Comparison of ENCODE assay signal across 16 mouse cellular contexts in genomic region chr13:96346581-96346980, GRCm38 (mm10).
"Had no signal": no experiment of that assay in that cellular context is flagged by ENCODE, and none has a peak within 500 bp of the region (broad histone marks: within the 10 kb centered on the region; RNA-seq: fewer than 3 reads in every experiment).

No protein-coding gene starts in this region.

- H3K4me2 ChIP-seq: kidney, embryonic 15.5 days; limb, embryonic 12.5 days; liver, embryonic 13.5 days; lung, embryonic 15.5 days; neural tube, embryonic 15.5 days; stomach, embryonic 15.5 days had no signal

- H3K27ac ChIP-seq: kidney, embryonic 15.5 days; limb, embryonic 12.5 days; liver, embryonic 13.5 days; lung, embryonic 15.5 days; midbrain, embryonic 10.5 days; neural tube, embryonic 15.5 days; stomach, embryonic 15.5 days had no signal

- H3K36me3 ChIP-seq: kidney, embryonic 15.5 days; limb, embryonic 12.5 days; liver, embryonic 13.5 days; lung, embryonic 15.5 days; midbrain, embryonic 10.5 days; neural tube, embryonic 15.5 days; stomach, embryonic 15.5 days had no signal

- H3K9me3 ChIP-seq: kidney, embryonic 15.5 days; liver, embryonic 13.5 days; lung, embryonic 15.5 days; midbrain, embryonic 10.5 days; neural tube, embryonic 15.5 days; stomach, embryonic 15.5 days had no signal

- H3K9ac ChIP-seq: kidney, embryonic 15.5 days; limb, embryonic 12.5 days; liver, embryonic 13.5 days; liver, postnatal 0 days; lung, embryonic 15.5 days; neural tube, embryonic 15.5 days; stomach, embryonic 15.5 days had no signal

- H3K4me1 ChIP-seq: kidney, embryonic 15.5 days; limb, embryonic 12.5 days; liver, embryonic 13.5 days; lung, embryonic 15.5 days; neural tube, embryonic 15.5 days; stomach, embryonic 15.5 days had no signal

- DNase-seq: kidney, adult 2 months; kidney, postnatal 14 days; liver; liver, embryonic 13.5 days; liver, postnatal 0 days; lung, postnatal 36 days; midbrain, embryonic 14.5 days; thymus, adult 2 months; thymus, postnatal 25 days had no signal

- H3K4me3 ChIP-seq: kidney, embryonic 15.5 days; limb, embryonic 12.5 days; liver, embryonic 13.5 days; lung, embryonic 15.5 days; midbrain, embryonic 10.5 days; myocyte; neural tube, embryonic 15.5 days; stomach, embryonic 15.5 days had no signal

- ATAC-seq: liver, postnatal 0 days had no signal

- H3K27me3 ChIP-seq: kidney, embryonic 15.5 days; limb, embryonic 12.5 days; liver, embryonic 13.5 days; lung, embryonic 15.5 days; neural tube, embryonic 15.5 days; stomach, embryonic 15.5 days had no signal
